Mouse (Mus musculus): ENCODE measurements at regions not wholly inside any gene's neighbourhood (a gene's known extent, or its start where the extent isn't known, plus 50 kb on each side); places are given as distances from the start of the nearest gene placed in this dataset.

GRCm38 (mm10) chr1:89297766-89298165, 156.8 kb upstream of the Agap1 start:
- Histone ChIP-seq H3K36me3 (ENCODE audit: control insufficient read depth in 1 of 2, insufficient read depth in 2 of 2, low read length in 2 of 2) (no peaks in the 10 kb centered on the region), H3K4me3 (ENCODE audit: control insufficient read depth in 1 of 2, insufficient read depth in 1 of 2, low read depth in 2 of 2, low read length in 2 of 2) (no peak overlapping the region), H3K27me3 (ENCODE audit: control insufficient read depth in 1 of 2, insufficient read depth in 2 of 2, low read length in 2 of 2) (no peaks in the 10 kb centered on the region), H3K79me2 (ENCODE audit: control insufficient read depth, insufficient read depth, low read length, poor library complexity) (no peaks in the 10 kb centered on the region), H3K9ac (ENCODE audit: control insufficient read depth, low read depth, low read length, poor library complexity, severe bottlenecking) (no peak overlapping the region), H3K4me1 (ENCODE audit: control insufficient read depth in 1 of 2, insufficient read depth in 2 of 2, low read length in 2 of 2) (no peaks in the 10 kb centered on the region), H3K9me3 (replicated peaks; ENCODE audit: insufficient read depth, low read length) (no peaks in the 10 kb centered on the region), H3K27ac (ENCODE audit: control insufficient read depth, low read depth, low read length) (no peak overlapping the region)
- TF ChIP-seq ZC3H11A (IDR thresholded peaks at IDR 0.05; ENCODE audit: low read depth, low read length) = no peak
- TF ChIP-seq RAD21 (IDR thresholded peaks at IDR 0.05; ENCODE audit: low read depth, low read length) = no peak
- TF ChIP-seq GATA1 (IDR thresholded peaks at IDR 0.05; ENCODE audit: low read depth, low read length) = no peak
- TF ChIP-seq NELFE (IDR thresholded peaks at IDR 0.05; ENCODE audit: low read depth, low read length) = no peak
- TF ChIP-seq CTCF (IDR thresholded peaks at IDR 0.05 in 2 of 3, conservative IDR thresholded peaks at IDR 0.05 in 1 of 3; ENCODE audit: control insufficient read depth in 1 of 3, insufficient read depth in 1 of 3, low read depth in 2 of 3, low read length in 3 of 3, poor library complexity in 1 of 3, severe bottlenecking in 1 of 3) = no peak
- no peak for TF ChIP-seq RCOR1 (IDR thresholded peaks at IDR 0.05; ENCODE audit: low read depth, low read length)
- no peak for TF ChIP-seq USF2 (IDR thresholded peaks at IDR 0.05; ENCODE audit: borderline replicate concordance in 1 of 2, insufficient read depth in 1 of 2, low read depth in 1 of 2, low read length in 2 of 2)
- no peak for TF ChIP-seq UBTF (IDR thresholded peaks at IDR 0.05; ENCODE audit: borderline replicate concordance, insufficient read depth, low read depth, low read length)
- no peak for TF ChIP-seq CHD2 (IDR thresholded peaks at IDR 0.05; ENCODE audit: low read length)
- no peak for TF ChIP-seq POLR2A (IDR thresholded peaks at IDR 0.05; ENCODE audit: control insufficient read depth in 1 of 2, insufficient read depth in 1 of 2, low read depth in 1 of 2, low read length in 2 of 2, poor library complexity in 1 of 2)
- TF ChIP-seq ZKSCAN1 (IDR thresholded peaks at IDR 0.05; ENCODE audit: low read depth, low read length) = no peak
- no peak for DNase-seq (ENCODE audit: low read depth, low spot score)

DNA sequence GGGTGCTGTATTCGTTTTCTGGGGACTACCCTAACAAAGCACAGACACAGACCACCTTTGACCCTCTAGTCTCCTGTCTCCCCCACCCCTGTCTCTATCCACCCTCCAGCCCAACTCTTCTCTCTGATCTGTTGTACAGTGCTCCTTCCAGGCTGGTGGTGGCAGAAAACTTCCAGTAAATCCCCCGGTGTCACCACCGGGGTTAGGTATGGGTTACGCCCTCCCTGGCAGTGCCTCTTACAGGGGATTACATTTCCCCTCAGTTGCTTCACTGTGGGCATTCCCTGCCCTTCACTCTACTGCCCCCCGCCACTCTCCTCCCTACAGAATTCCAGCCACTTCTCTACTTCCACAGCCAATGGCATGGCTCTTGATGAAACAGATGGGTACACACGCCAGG, 153.5 kb upstream of the Agap1 start:
- H3K79me2 ChIP-seq (ENCODE audit: control insufficient read depth, insufficient read depth, low read length, poor library complexity) = no peaks in the 10 kb centered on the region
- H3K27ac ChIP-seq (ENCODE audit: control insufficient read depth, low read depth, low read length) = no peak overlapping the region
- no peaks in the 10 kb centered on the region for H3K27me3 ChIP-seq (ENCODE audit: control insufficient read depth in 1 of 2, insufficient read depth in 2 of 2, low read length in 2 of 2)
- no peaks in the 10 kb centered on the region for H3K9me3 ChIP-seq (replicated peaks; ENCODE audit: insufficient read depth, low read length)
- no peaks in the 10 kb centered on the region for H3K4me1 ChIP-seq (ENCODE audit: control insufficient read depth in 1 of 2, insufficient read depth in 2 of 2, low read length in 2 of 2)
- H3K36me3 ChIP-seq (ENCODE audit: control insufficient read depth in 1 of 2, insufficient read depth in 2 of 2, low read length in 2 of 2) = no peaks in the 10 kb centered on the region
- DNase-seq (ENCODE audit: low read depth, low spot score) = no peak
- TF ChIP-seq ETS1 (IDR thresholded peaks at IDR 0.05; ENCODE audit: low read depth, low read length) (no peak), ZC3H11A (IDR thresholded peaks at IDR 0.05; ENCODE audit: low read depth, low read length) (no peak), ZKSCAN1 (IDR thresholded peaks at IDR 0.05; ENCODE audit: low read depth, low read length) (no peak), MYB (IDR thresholded peaks at IDR 0.05; ENCODE audit: low read depth, low read length) (no peak), ZNF384 (IDR thresholded peaks at IDR 0.05; ENCODE audit: low read depth, low read length) (no peak), POLR2AphosphoS2 (IDR thresholded peaks at IDR 0.05; ENCODE audit: low read length) (no peak), NRF1 (IDR thresholded peaks at IDR 0.05; ENCODE audit: insufficient read depth, low read depth, low read length, poor library complexity, severe bottlenecking) (no peak), JUND (IDR thresholded peaks at IDR 0.05; ENCODE audit: low read depth, low read length) (no peak), UBTF (IDR thresholded peaks at IDR 0.05; ENCODE audit: borderline replicate concordance, insufficient read depth, low read depth, low read length) (no peak), USF1 (IDR thresholded peaks at IDR 0.05; ENCODE audit: low read depth, low read length) (no peak), EP300 (IDR thresholded peaks at IDR 0.05; ENCODE audit: low read depth in 1 of 2, low read length in 2 of 2) (no peak), MAX (IDR thresholded peaks at IDR 0.05; ENCODE audit: low read length) (no peak), MYC (IDR thresholded peaks at IDR 0.05; ENCODE audit: low read depth, low read length) (no peak), KAT2A (conservative IDR thresholded peaks at IDR 0.05; ENCODE audit: low read depth, low read length) (no peak), SMC3 (IDR thresholded peaks at IDR 0.05; ENCODE audit: low read depth, low read length) (no peak), RAD21 (IDR thresholded peaks at IDR 0.05; ENCODE audit: low read depth, low read length) (no peak), NELFE (IDR thresholded peaks at IDR 0.05; ENCODE audit: low read depth, low read length) (no peak), TCF12 (IDR thresholded peaks at IDR 0.05; ENCODE audit: low read depth, low read length) (no peak)
- H3K9ac ChIP-seq (ENCODE audit: control insufficient read depth, low read depth, low read length, poor library complexity, severe bottlenecking) = no peak overlapping the region
- no peak overlapping the region for H3K4me3 ChIP-seq (ENCODE audit: control insufficient read depth in 1 of 2, insufficient read depth in 1 of 2, low read depth in 2 of 2, low read length in 2 of 2)
